Mouse (Mus musculus) left cerebral cortex, postnatal 4 days (tissue): Measurements from ENCODE around the gene Cdipt. TPM values are rescaled to one million over a fixed set of nuclear protein-coding genes. Genes with fewer than 3 reads are reported as not detected.

Experiments used
- DNase-seq: peaks from one replicate; pipeline ENCODE4 v3.0.0-alpha.2; 2022
- intact Hi-C: fragments of 180-260 bp; cut with DNase I; formaldehyde crosslinking; loops from one replicate; pipeline ENCODE4 v1.15.1; 2025
- total RNA-seq, 2 experiments: library from RNA; stranded (reverse); gene quantifications; 2 replicates each; pipeline ENCODE4 v1.2.3; 2021

Cdipt gene
- total RNA-seq, 2 experiments from 2014 or later, result 92.7 to 104 TPM

DNA sequence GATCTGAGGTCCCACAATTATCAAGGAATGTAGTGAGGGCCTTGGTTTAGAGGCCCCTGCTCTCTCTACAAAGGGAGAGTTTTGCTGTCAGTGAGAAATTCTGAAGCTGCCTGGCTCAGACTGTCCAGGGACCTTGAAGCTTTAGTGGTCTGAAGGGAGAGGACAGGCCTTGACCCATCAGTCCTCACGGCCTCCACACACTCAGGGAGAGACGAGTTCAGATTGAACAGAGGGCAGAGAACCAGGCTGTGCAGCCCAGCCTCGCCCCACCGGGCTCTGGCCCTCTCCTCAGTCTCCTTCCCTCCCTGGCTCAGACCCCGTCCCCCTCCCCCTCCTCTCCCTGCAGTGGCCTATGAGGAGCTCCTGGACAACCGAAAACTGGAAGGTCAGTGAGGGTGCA, 8.4 kb upstream of the Cdipt start:
- no peak for DNase-seq
- intact Hi-C loops, result no loop called here

DNA sequence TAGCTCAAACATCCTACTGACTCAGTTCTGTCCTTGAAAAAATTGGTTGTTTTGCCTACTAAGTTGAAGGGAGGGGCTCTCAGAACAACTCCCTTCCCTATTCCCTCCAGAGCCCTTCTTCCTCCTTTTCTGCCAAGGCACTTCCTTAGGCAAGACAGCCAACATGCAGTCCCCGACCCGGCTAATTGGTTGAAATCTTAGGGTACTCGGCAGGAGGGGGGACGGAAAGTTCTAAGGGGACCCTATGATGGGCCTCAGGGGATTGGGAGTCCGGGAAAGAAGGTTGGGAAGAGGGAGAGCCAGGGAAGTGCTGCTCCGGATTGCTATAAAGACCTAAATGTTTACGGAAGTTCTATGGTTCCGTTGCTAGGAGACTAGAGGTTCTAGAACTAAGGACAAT, 221 bp upstream of the Cdipt start:
- intact Hi-C loops, result no loop called here
- no peak for DNase-seq

DNA sequence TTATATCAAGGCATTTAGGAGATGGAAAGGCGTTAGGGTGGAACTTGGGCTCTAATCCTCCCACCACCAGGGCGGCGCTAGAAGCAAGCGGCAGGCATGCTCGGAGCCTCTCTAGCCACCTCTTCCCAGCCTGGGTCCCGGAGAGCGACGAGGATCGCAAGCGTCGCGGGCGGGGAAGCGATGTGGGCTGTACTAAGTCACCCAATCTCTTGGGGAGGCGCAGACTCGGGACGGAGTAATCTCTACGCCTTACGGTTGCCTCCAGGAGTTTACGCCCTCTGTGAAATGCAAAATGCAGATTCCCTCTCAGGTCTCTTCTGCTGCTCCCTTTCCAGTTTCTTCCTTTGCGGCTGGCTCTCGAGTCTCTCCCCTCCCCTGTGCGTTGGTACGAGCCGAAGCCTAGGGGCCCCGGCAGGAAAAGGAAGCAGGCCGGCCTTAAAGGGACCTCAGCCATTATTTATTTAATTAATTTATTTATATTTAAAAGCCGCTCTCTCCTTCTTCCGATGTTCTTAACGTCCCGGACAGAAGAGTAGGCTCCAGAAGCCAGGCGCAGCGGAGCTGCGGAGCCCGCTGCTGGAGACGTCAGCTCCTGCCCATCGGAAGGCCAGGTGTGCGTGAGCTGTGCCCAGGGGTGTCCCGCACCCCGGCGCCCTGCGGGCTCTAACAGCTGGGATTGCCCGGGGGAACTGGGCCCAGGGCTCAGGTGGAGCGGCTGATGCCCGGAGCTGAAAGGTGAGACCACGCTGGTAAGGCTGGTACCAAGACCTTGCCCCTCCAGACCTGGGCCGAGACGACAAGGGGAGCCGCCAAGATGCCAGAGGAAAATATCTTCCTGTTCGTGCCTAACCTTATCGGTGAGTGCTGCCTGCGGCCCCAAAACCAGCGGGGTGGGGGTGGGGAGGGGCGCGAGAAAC, 494 bp downstream of the Cdipt start, which contains the start of gene Cdiptos:
TSS of gene Cdiptos (minus strand) at position 149 of the 917 bp plus-strand sequence.
- DNase-seq, result peak; percentile 98
- intact Hi-C loops, result no loop called here

DNA sequence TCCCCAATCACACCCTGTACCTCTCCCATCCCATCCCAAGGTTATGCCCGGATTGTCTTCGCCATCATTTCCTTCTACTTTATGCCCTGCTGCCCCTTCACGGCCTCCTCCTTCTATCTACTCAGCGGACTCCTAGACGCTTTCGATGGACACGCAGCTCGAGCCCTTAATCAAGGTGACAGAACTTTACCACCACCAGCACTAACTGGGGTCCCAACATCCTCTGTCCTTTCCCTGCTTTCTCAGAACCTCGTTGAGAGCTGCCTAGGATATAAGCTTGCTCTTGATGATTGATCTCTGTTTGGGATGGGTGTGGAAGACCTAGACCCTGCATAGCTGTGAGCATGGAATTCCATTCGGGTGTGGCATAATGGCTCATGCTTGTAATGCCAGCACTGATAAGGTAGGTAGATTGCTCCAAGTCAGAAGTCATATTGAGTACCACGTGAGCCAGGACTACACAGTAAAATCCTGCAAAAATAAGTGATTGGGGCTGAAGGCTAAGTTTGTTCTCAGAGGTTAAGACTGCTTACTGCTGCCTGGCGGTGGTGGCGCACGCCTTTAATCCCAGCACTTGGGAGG, 1.3 kb downstream of the Cdipt start:
- intact Hi-C loops, result no loop called here
- no peak for DNase-seq

GRCm38 (mm10) chr7:126978841-126979240, 3.1 kb downstream of the Cdipt start:
- no peak for DNase-seq
- intact Hi-C loops, result no loop called here

DNA sequence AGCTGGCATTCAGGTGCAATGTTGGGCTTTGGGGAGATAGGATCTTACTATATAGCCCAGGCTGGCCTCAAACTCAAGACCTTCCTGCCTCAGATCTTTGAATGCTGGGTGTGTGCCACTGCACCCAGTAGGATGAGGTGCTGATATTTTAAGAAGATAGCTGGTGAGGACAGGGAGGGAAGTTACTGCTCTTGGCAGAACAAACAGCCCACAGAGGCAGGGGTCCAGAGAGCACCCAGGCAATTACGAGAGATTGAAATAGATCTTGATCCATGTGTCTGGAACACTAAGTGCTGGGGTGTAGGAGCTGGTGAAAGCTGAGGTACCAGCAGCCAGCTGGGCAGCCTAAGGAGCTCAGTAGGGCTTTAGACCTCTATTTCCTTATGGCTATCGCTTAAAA, 5.9 kb downstream of the Cdipt start:
- DNase-seq, result no peak
- intact Hi-C loops, result no loop called here

- intact Hi-C loops, result no loop called here
- DNase-seq, result no peak
Observed at GRCm38 (mm10) chr7:126982054-126982453, 6.3 kb downstream of the Cdipt start.

DNA sequence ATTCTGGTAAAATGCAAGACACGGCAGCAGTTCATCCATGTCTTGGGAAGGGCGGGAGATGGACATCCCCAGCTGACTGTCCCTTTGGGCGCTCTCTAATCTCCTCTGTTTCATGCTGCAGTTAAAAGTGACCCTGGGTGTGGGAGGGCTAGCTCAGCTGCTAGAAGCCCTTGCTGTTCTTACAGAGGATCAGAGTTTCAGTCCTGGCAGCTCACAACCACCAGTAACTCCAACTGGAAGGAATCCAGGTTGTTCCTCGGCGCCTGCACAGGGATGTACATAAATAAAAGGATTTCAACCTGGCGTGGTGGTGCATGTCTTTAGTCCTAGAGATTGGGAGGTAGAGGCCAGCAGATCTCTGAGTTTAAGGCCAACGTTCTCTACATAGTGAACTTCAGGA, 7.4 kb downstream of the Cdipt start:
- intact Hi-C loops, result no loop called here
- DNase-seq, result no peak

DNA sequence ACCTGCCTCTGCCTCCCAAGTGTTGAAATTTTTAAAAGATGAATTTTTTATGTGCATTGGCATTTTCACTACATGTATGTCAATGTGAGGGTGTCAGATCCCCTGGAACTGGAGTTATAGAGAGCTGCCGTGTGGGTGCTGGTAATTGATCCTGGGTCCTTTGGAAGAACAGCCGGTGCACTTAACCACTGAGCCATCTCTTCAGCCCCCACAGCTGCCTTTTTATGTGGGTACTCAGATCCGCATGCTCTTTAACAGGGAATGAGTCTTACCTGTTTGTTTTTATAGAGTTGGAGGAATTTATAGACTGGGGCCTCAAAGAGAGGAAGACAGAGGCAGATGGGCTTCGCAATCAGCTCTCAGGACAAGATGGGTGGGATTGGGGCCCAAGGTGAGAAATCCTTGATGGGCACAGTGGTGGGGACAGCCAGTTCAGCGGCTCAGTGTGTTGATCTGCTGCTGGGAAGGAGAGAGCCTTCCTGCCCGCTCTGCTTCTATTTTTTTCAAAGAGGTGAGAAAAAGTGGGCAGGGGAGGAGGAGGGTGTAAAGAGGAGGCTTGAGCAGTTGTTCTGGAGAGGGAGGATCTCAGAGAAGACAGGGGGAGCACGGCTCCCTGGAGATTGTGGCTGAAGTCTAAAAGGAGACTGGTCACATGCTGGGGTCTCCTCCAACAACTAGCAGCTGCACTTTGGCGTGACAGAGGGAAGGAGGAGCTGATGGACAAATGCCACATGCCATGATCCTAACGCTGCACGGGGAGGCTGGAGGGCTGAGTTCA, 9.1 kb downstream of the Cdipt start:
- intact Hi-C loops, result no loop called here
- no peak for DNase-seq

DNA sequence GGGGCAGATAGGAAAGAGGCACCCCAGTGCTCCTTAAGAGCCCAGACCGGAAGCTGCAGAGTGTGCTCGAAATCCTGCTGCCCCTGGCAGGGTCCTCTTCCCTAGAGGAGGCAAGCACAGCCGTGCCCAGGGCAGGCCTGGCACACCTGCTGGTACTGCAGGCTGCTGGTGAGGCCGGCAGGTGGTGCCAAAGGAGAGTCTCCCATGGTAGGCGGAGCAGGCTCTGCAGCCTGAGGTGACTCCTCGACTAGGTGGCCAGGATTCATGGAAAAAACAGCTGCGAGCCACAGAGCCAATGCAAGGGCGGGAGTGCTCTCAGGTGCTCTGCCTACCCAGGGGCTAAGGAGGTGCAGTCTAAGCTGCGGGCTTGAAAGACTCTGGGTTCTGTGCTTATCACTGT, 10.6 kb downstream of the Cdipt start:
- intact Hi-C loops, result no loop called here
- DNase-seq, result peak; percentile 60

DNA sequence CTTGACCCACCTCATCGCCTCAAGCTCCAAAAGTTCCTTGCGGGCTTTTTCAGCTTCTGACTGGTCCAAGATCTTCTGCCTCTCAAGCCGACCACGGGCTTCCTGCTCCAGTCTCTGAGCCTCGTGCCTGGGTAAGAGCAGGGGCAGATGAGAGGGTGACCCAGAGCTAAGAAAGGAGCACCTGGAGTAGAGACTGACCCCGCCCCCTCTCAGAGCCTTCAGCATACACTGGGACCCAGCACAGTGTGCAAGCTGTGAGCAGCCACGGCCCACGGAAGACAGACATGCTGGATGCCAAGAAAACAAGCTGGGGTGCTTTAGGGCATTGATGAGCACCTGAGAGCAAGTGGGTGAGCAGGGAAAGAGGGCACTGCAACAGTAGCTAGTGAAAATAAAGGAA, 13.1 kb downstream of the Cdipt start:
- intact Hi-C loops, result no loop called here
- DNase-seq, result no peak

- no peak for DNase-seq
- intact Hi-C loops, result no loop called here
Observed at GRCm38 (mm10) chr7:126996449-126996848, 20.7 kb downstream of the Cdipt start.

- intact Hi-C loops, result no loop called here
- no peak for DNase-seq
Observed at GRCm38 (mm10) chr7:126999568-126999967, 23.9 kb downstream of the Cdipt start.

GRCm38 (mm10) chr7:127003620-127004019, 27.9 kb downstream of the Cdipt start:
- intact Hi-C loops, result no loop called here
- DNase-seq, result no peak

DNA sequence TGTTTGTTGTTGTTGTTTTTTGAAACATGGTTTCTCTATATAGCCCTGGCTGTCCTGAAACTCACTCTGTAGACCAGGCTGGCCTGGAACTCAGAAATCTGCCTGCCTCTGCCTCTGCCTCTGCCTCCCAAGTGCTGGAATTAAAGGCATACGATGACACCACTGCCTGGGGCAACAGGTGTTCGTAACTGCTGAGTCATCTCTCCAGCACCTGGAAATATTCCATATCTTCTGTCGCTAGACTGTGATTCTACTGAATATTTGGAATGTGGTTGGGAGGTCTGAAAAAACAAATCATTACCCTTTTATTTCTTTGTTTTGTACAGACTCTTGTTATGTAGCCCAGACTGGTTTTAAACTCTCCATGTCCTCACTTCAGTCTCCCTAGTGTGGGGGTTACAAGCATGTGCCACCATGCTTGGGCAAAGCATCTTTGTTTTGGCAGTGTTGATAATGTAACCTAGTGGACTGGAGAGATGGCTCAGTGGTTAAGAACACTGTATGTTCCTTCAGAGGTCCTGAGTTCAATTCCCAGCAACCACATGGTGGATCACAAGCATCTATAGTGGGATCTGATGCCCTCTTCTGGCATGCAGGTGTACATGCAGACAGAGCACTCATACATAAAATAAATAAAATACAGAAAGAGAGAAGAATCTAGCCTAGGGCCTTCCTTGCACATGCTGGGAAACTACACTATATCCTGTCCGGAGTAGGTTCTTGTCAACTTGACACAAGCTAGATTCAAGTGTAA, 28.6 kb downstream of the Cdipt start:
- intact Hi-C loops, result no loop called here
- no peak for DNase-seq

DNA sequence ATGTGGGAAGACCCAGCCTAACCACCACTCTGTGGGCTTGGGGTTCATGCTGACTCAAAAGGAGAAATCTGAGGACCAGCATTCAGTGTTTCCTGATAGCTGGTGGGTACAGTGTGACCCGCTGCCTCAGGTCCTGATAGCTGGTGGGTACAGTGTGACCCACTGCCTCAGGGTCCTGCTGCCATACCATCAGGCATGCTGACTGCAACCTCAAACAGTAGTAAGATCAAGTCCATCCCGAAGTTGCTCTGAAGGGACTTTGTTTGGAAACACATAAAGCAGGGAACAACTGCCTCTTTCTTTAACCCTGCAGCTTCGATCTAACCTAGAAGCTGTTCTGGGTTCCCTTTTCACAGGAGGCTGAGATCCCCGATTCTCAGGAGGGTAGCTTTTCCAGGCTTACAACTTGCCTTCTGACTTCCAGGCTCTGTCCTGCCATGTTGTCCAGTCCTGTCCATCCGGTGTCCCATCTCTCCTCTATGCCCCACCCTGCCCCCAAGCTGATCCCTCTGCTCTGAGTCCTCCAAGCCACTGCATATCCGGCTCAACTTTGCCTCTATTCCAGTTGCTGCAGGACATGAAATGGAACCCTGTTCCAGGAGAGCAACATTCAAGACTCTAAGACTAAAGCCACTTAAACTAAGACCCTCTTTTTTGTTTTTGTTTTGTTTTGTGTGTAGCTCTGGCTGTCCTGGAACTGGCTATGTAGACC, 31.8 kb downstream of the Cdipt start:
- intact Hi-C loops, result no loop called here
- DNase-seq, result no peak

DNA sequence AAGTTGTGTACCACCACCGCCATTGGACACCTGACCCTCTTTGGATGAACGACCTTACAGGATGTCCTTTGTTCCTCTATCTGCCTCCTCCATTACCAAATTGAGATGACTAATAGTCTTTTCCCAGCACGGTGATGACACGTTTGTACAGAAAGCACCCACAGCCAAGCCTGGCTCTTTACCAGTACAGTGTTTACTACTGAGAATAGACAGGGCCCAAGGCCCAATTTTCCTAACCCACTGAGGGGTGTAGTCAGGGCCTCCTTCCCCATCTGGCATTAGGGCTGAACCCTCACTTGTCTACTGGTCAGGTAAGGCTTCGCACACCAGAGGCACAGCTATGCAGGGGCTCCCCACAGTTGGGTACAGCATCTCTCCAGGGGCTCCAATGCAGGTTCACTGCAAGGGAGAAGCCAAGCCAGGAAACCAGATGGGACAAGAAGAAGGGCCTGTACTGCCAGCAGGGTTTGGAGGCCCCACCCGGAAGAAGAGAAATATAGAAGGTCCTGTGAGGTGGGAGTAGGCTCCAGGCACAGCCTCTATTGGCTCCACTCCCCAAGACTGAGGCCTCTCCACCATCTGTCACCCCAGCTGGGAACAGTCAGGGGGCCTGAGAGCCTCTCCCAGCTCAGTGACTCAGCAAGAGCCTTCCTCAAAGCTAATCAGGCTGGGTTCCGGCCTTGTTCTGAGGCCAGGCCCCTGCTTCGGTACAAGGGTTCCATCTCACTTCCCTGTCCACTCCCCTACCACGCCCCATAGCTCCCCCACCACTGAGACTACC, 32.7 kb downstream of the Cdipt start:
- peak; percentile 85 for DNase-seq
- intact Hi-C loops, result no loop called here

GRCm38 (mm10) chr7:127009307-127010085, 33.8 kb downstream of the Cdipt start:
- no peak for DNase-seq
- intact Hi-C loops, result no loop called here

- no peak for DNase-seq
- intact Hi-C loops, result no loop called here
Observed at GRCm38 (mm10) chr7:127011051-127011450, 35.3 kb downstream of the Cdipt start.
